11 mouse cellular contexts compared by ENCODE assay signal in the genomic region with DNA sequence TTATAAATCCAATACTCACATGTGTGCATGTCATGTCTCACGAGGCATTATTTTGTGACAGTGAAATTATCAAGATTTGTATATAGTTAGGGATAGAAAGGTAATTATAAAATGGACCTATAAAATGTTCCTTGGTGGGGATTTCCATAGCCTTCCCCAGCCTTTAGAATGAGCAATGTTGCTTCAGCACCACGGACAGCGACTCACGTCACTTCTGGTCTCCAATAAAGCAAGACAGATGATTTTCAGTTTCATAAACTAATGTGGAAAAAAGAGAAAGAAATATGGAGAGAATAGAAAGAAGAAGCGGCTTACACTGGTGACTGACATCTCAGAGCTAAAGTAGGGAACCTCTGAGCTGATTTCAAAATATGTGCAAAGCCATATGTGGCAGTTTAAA. TPM values are rescaled to one million over a fixed set of nuclear protein-coding genes. Genes with fewer than 3 reads are reported as not detected.
DNase-seq lines count a peak whose midpoint lies in the region; ATAC-seq and TF ChIP-seq lines count a peak whose summit lies in the region.
"Had no signal": no experiment of that assay in that cellular context is flagged by ENCODE, and none has a peak within 500 bp of the region (broad histone marks: within the 10 kb centered on the region; RNA-seq: fewer than 3 reads in every experiment).

No protein-coding gene starts in this region.

- no peak for TF ChIP-seq EP300 in heart, adult 2 months (IDR thresholded peaks at IDR 0.05; ENCODE audit: insufficient read depth, low read depth, low read length)

- H3K4me1 ChIP-seq in heart, adult 2 months (ENCODE audit: control insufficient read depth, insufficient read depth, low read length): no peaks in the 10 kb centered on the region
- H3K4me1 ChIP-seq in heart, embryonic 11.5 days (ENCODE audit: control insufficient read depth, insufficient read depth, low read length): no peaks in the 10 kb centered on the region

- no peak overlapping the region for H3K27ac ChIP-seq in heart, adult 2 months
- H3K27ac ChIP-seq in heart, embryonic 11.5 days (ENCODE audit: low read depth, low read length): no peak overlapping the region

- H3K27me3 ChIP-seq in heart, adult 2 months (ENCODE audit: control insufficient read depth, insufficient read depth, low read length): no peaks in the 10 kb centered on the region
- no peaks in the 10 kb centered on the region for H3K27me3 ChIP-seq in heart, embryonic 11.5 days (ENCODE audit: control insufficient read depth, insufficient read depth, low read length)

- TF ChIP-seq POLR2A in heart, adult 2 months (IDR thresholded peaks at IDR 0.05; ENCODE audit: insufficient read depth, low read depth, low read length): no peak

- intact Hi-C loops in heart, adult 2 months (cut with DNase I): no loop called here
- intact Hi-C loops in left cerebral cortex, postnatal 14 days (cut with DNase I): no loop called here

- no peaks in the 10 kb centered on the region for H3K9me3 ChIP-seq in heart, embryonic 11.5 days (replicated peaks; ENCODE audit: control insufficient read depth, low read length)

- no peaks in the 10 kb centered on the region for H3K36me3 ChIP-seq in heart, adult 2 months (ENCODE audit: control insufficient read depth, insufficient read depth, low read length)
- no peaks in the 10 kb centered on the region for H3K36me3 ChIP-seq in heart, embryonic 11.5 days (ENCODE audit: control insufficient read depth, insufficient read depth, low read length)
- H3K36me3 ChIP-seq: G1E had no signal

- no peak overlapping the region for H3K4me2 ChIP-seq in heart, embryonic 11.5 days

- H3K4me3 ChIP-seq in heart, adult 2 months: no peak overlapping the region
- no peak overlapping the region for H3K4me3 ChIP-seq in heart, embryonic 11.5 days (ENCODE audit: low read depth, low read length)

- DNase-seq in heart, adult 2 months: peak; percentile 19 to 56
- peak; percentile 19 for DNase-seq in A20 (ENCODE audit: low read depth, low spot score)
- DNase-seq in adrenal gland, postnatal 36 days: peak; percentile 74 to 76
- peak; percentile 57 to 81 for DNase-seq in kidney, postnatal 25 days
- peak; percentile 78 for DNase-seq in retina, embryonic 14.5 days (ENCODE audit: low spot score)
- DNase-seq in left cerebral cortex, postnatal 14 days (ENCODE audit: low spot score in 2 of 2): no peak

- no peak overlapping the region for H3K9ac ChIP-seq in heart, adult 2 months (ENCODE audit: low read depth, low read length)
- no peak overlapping the region for H3K9ac ChIP-seq in heart, embryonic 11.5 days (ENCODE audit: low read depth, low read length)

- H3K79me2 ChIP-seq in heart, adult 2 months (replicated peaks; ENCODE audit: control insufficient read depth, insufficient read depth, low read length): no peaks in the 10 kb centered on the region

- 11% methylated on average over 5 of the region's 5 CpGs for WGBS in heart, adult 2 months
- 12% methylated on average over 5 of the region's 5 CpGs for WGBS in heart, embryonic 11.5 days (ENCODE audit: insufficient replicate concordance)

- TF ChIP-seq CTCF in heart, adult 2 months (IDR thresholded peaks at IDR 0.05): no peak

- ATAC-seq in heart, embryonic 11.5 days (replicated peaks; ENCODE audit: insufficient number of reproducible peaks, low FRiP score, low TSS enrichment): no peak
- ATAC-seq in erythroblast, adult 5-6 weeks (replicated peaks; ENCODE audit: low FRiP score, poor library complexity, severe bottlenecking): no peak

RNA-seq across cellular contexts. Expression of a gene that starts 23.7 kb away (rescaled TPM):
- total RNA-seq in heart, adult 2 months (2021): not detected
- polyA plus RNA-seq in heart, adult 2 months (2012; rRNA removed): not detected in 2 replicates
- not detected in 2 replicates for polyA plus RNA-seq in heart, embryonic 11.5 days (2014; fragmentation: Nextera tagmentation; extraction: Ambion mirVana)
- not detected for total RNA-seq in adrenal gland, postnatal 36 days (2021)
- total RNA-seq in left cerebral cortex, postnatal 14 days (2021): not detected
- not detected in 2 replicates for total RNA-seq in erythroblast, adult 5-6 weeks (2015; ENCODE audit: low replicate concordance)
- 0.70 TPM in 1 of 2 replicates, not detected in the other for total RNA-seq in erythroblast, adult 5-6 weeks (2017; ENCODE audit: low replicate concordance)
- total RNA-seq: G1E had no signal
- polyA plus RNA-seq: G1E; heart, embryonic 14.5 days; neural tube, embryonic 14.5 days had no signal

Comparison
In these comparisons a context has a peak if more than half of its experiments do, and no peak if none do; other contexts are left out.
1. DNase-seq: peak in heart, adult 2 months (2 of 2), A20 (single experiment), adrenal gland, postnatal 36 days (2 of 2), kidney, postnatal 25 days (2 of 2) and retina, embryonic 14.5 days (single experiment); none in left cerebral cortex, postnatal 14 days (0 of 2).